Mouse (Mus musculus): ENCODE measurements around the gene Wdr17.

Wdr17 gene

GRCm38 (mm10) chr8:54597386-54597785 lies 289.6 kb downstream of the Wdr17 start:
- no peak for DNase-seq (ENCODE audit: low spot score)

GRCm38 (mm10) chr8:54596940-54597339 lies 290.0 kb downstream of the Wdr17 start:
- DNase-seq (ENCODE audit: low spot score): no peak

GRCm38 (mm10) chr8:54596051-54596450 lies 290.9 kb downstream of the Wdr17 start:
- DNase-seq (ENCODE audit: low spot score): no peak

DNA sequence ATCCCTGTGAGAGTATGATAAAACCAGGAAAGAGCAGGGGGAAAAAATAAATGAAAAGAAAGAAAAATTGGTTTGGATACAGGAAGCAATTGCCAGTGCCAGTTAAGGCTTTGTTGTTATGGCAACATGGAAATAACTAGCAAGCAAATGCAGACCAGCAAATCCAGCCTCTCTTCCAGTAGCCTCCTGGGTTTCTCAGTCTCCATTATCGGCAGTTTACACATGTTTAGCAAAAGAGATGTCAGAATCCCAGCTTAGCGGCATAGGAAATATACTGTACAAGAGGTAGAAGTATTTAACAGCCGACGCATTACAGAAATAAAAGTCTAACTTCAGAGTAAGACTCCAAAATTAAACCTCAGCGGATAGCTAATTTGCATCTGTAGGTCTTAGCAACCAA lies 292.4 kb downstream of the Wdr17 start:
- DNase-seq (ENCODE audit: low spot score): no peak

- DNase-seq (ENCODE audit: low spot score): no peak
Observed at GRCm38 (mm10) chr8:54582886-54583285, 304.1 kb downstream of the Wdr17 start.

DNA sequence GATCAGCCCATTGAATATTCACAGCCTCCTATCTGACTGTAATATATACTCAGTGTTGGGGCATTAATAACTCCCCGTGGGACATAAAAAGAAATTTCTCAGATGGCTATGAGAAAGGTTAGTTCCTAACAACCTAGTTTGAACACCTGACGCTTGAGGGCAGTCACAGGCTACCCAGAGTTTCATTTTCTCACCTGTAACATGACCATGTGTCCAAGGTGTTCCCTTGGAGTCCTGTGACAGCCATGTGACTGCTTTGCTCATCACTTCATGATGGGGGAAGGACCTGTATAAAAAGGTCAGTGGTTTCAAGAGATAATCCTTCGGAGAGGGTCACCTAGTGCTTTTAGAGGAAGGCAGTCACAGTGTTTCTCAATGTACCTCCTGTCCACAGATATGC lies 305.5 kb downstream of the Wdr17 start:
- DNase-seq (ENCODE audit: low spot score): no peak
